Mouse (Mus musculus): ENCODE results near the gene Hesx1.

Hesx1 gene

DNA sequence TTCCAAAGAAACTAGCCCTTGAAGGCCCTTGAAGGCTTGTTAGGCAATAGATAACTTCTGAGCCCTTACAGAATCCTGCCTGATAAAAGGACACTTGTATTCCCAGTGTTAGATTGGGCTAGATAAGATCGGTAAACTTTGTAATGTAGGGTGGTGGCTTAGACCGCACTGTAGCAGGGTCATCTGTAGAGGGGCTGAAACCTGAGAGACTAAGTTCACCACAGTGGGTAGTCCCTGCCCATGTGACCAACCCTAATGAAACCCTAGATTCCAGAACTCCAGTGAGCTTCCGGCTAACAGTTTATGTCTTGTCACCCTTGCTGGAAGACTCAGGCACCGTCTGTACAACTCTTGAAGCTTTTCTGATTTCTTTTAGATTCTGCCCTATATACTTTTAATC, 19.4 kb downstream of the Hesx1 start:
- no peak for DNase-seq (ENCODE audit: low spot score)

DNA sequence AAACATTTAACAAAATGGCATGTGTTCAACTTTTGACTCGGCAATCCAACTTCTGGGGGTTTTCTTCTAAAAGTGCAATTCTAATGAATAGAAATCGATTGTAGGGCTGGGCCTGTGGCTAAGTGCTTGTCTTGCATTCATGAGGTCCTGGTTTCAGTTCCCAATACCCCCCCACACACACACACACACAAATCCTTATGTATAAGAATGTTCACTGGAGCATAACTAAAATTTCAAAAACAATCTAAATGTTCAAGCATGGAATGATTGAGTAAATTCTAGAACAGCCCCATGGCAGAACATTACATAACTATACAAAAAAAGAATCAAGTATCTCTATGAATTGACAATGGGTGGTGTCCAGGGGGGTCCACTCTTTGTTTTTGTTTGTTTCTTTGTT, 23.7 kb downstream of the Hesx1 start:
- no peak for DNase-seq (ENCODE audit: low spot score)

DNA sequence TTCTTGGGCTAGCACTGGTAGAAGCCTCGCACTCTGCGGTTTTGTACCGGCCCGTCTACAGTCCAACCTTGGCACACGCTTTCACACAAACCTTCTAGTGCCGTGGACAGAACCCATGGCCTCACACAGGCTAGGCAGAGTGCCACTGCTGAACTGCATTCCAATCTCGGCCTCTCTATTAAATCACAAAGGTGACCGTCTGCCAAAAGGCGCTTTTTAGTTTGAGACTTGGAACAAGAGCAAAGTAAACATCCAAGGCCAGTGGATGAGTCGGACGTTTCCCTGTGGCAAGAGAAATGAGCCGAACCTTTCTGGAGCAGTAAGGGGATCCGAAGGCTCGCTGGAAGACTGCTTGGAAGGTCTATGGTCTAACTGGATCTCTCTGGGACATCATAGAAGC, 25.6 kb downstream of the Hesx1 start:
- DNase-seq (ENCODE audit: low spot score), result no peak

DNA sequence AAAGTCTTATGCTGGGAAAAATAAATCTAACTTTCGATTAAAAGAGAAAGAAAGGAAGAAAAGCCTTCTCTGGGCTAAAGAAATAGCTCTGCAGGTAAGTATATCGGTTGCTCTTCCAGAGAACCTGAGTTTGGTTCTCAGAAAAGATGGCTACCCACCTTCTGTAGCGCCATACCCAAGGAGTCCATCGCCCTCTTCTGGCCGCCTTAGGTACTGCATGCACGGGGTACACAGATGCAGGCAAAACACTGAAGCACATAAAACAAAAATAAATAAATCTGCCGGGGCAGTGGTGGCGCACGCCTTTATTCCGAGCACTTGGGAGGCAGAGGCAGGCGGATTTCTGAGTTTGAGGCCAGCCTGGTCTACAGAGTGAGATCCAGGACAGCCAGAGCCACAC, 28.7 kb downstream of the Hesx1 start:
- peak; percentile 70 for DNase-seq (ENCODE audit: low spot score)

DNA sequence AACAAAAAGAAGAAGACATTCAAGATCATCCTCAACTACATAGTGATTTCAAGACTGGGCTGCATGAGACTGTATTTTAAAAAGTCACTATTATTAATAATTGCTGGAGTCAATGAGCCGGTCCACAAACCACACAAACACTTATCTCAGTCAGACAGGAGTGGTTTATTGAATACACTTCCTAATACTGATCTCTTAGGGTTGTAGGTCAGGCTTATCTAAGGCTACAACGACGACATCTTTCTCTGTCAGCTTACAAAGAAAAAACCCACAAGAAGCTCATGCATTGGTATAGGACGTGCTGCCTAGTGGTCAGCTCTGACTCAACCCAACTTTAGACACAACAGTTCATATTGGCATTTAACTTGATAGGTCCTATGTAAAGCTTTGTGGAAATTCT, 30.4 kb downstream of the Hesx1 start:
- DNase-seq (ENCODE audit: low spot score), result no peak

DNA sequence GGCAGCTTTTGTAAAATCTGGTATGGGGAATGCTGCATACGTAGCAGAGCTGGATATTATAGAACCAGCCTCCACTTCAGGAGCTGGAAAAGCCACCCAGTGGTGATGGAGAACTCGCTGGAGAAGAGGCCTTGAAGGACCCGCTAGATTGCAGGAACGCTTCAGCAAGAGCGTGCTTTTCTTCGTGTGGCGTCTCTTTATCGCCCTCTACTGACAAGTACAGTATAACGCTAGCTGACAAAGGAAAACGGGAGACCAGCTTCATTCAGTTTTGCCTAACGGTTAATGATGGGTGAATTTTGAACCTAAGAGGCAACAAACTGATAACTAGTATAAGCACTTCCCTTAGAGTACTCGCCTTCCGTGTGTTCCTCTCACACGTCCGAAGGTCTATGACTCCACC, 35.6 kb downstream of the Hesx1 start:
- peak; percentile 40 for DNase-seq (ENCODE audit: low spot score)

DNA sequence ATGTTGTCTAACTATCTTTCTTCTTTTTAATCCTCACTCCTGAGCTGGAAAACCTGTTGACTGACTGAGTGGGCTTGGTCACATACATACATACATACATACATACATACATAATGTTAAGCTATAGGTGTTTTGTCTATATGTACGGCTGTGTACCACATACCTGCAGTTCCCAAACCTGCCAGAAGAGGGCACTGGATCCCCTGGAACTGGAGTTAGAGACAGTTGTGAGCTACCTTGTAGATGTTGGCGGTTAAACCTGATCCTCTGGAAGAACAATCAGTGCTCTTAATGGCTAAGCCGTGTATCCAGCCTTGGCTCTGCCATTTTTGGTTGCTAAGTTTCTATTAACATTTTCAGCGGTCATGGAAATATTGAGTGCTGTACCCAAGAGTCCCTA, 36.9 kb downstream of the Hesx1 start:
- peak; percentile 57 for DNase-seq (ENCODE audit: low spot score)

DNA sequence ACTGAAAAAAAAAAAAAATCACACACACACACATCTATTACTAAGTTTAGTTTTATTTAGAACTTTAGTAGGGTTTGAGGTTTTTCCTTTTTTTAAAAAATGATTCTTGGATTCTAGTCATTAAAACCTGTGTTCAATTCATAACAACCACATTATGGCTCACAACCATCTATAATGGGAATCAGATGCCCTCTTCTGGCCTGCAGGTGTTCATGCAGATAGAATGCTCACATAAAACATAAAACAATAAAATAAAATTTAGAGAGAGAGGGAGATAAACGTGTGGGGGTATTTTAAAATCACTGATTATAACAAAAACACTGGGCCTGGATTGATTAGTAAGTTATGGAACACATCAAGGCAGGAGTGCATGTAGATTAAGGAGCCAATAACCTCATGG, 43.3 kb downstream of the Hesx1 start:
- no peak for DNase-seq (ENCODE audit: low spot score)

DNA sequence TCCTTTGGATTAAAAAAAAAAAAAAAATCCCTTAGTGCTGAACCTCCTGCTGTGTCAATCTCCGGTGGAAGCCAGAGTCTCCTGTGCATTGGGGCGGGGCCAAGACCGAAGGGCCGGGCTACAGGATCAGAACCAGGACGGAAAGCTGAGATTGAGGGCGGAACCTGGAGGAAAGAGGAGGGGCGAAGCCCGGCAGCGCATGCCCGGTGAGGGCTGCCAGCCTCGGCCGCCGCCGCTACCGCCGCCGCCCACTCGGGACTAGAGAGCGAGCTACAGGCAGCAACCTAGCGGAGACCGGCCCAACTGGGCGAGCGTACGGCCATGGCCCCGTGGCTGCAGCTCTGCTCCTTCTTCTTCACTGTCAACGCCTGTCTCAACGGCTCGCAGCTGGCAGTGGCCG, 44.6 kb downstream of the Hesx1 start, which contains the start of gene Il17rd:
TSS of gene Il17rd (plus strand) at position 159 of the 400 bp plus-strand sequence.
- DNase-seq (ENCODE audit: low spot score), result peak; percentile 76

DNA sequence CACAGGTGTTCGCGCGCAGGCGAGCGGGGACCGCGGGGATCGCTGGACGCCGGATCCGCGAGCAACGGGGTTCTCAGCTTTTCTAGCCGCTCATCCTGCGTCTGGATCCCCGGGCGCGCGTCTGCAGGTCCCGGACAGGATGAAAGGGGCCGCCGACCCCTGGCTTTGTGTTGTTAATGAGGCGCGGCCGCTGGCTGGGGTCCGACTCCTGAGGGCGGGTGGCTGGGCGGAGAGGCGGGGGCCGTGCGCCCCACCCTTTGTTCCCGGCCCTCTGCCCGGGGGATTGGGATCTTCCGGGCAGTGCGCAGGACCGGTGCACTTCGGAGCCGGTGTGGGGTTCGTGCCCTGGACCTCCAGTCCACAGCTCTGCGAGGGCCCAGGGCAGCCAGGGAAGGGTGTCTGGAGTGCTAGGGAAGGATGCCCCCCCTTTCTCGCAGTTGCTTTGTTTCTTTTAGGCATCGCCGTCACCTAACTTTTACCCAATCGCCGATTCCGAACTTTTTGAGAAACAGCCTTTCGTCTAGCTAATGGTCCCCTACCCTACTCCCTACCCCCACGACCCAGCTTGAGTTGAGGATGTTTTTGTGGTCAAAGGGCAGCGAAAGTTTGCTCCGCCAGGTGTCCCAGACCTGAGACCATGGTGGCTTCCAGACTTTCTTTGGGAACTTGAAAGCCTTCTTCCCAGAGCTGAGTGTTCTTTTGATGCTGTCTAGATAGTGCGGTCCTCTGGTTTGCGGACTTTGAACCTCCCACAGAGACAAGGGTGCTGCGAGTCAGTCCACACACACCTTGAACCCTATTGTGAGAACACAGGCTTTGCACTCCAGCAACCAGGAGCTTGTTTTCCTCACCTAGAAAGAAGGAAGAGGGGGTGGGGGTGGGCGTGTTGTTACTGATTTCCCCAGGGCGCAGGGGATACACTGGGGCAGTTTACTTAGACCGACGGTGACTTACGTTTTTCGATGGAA, 45.3 kb downstream of the Hesx1 start:
- DNase-seq (ENCODE audit: low spot score), result peak; percentile 20

DNA sequence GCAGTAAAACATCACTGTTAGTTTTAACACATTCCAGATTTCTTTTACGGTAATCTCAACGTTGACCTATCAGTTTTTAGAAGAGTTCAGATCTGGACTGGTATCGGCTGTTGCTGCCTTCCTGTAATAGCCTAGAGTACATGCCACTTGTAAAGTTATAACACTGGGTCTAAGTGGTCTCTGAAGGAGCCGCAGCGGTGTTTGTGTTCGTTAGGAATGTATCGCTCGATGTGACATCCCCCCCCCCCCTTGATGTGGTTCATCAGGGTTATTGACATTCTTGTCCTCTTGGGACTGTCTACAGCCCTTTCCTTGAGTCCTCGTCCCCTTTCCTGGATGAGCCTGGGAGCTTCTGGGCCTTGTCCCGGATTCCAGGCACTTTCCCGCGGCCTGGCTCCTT, 46.2 kb downstream of the Hesx1 start:
- DNase-seq (ENCODE audit: low spot score), result no peak

DNA sequence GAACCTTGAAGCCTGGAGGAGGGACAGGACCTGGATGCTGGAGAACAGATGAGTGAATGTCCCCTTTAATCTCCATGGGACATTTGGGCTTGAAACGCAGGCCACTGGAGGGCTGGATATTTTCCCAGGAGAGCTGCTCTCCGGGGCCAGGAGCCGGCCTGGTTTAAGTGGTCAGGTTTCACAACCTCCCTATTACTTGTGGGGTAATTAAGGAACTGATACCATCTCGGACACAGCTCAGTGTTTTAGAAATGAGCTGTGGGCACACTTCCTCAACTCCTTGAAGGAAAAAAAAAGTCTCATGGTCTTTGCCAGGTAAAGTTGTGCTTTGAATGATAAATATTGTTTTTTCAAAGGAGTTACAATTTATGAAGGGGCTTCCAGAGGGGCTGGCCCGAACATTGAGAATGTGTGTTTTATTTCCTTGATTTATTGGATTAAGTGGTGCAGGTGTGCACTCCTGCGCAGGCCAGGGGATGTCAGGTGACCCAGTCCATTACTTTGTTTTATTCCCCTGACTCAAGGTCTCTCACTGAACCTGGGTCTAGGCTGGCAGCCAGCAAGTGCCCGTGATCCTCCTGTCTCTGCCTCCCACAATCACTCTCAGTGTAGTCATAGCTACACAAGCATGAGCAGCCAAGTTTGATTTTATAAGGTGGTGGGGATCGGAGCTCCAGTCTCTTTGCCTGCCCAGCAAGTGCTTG, 48.2 kb downstream of the Hesx1 start:
- DNase-seq (ENCODE audit: low spot score), result no peak

DNA sequence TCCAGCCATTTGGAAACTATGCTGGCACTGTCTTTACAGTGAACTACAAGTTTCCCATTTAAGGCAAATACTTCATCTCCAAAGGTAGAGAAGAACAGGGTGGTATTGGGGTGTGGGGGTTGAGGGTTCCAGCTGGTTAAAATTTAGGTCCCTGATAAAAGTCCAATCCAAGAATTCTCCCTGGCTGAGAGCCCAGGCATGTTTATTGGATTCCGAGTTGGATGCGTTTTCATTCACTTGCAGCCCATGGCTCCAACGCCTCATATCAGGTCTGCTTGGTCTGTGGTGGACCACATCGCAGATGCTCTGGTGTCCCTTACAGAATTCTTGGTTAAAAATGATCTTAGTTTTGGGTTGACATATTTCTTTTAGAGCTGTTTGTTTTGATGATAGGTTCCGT, 49.2 kb downstream of the Hesx1 start:
- DNase-seq (ENCODE audit: low spot score), result no peak

DNA sequence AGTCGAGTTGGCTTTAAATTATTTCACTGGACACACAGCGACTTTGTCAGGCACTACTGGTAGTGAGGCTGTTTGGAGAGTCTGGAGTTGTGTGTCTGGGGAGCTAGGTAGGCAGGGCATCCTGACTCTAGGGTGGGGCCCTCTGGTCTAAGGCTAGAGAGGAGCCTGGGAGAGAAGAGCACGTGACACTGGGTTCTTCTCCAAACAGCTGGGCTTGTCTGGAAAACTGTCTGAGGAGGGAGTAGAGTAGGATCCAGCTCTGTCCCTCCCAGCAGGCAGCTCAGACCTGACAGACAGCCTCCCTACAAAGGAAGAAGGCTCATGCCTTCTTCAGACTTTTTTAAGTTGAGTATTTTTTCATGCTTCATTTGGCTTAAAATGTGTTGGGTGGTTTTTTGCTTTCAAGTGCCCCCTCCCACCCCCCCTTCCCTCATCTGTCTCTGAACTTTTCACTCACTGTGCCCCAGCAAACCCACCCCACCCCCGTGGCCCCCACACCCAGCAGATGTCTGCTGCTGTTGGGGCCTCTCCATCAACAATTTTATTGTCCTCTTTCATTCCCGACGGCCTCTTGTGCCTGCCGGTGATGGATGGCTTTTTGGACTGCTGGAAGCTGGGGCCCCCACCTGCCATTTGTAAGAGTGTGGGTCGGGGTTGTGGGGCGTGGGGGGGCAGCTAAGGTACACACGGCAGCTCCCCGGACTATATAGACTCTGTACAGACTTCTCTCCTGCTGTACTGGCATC, 50.2 kb downstream of the Hesx1 start:
- no peak for DNase-seq (ENCODE audit: low spot score)

DNA sequence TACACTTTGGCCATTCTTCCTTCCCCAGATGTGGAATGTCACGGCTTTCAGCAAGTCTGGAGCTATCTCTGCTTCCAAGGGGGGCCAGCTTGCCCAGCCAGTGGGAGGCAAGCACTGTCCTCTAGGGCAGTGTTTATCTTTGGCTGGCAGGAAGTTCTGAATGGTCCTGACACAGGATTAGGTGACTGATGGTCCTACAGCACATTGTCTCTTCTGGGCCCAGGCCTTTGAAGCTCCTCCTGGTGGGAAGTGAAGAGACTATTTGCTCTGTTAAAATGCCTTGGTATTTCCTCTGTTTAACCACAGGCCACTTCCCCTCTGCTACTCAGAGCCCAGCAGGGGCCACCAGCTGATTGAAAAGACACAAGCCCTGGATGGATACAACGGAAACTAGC, 50.7 kb downstream of the Hesx1 start:
- DNase-seq (ENCODE audit: low spot score), result peak; percentile 49

DNA sequence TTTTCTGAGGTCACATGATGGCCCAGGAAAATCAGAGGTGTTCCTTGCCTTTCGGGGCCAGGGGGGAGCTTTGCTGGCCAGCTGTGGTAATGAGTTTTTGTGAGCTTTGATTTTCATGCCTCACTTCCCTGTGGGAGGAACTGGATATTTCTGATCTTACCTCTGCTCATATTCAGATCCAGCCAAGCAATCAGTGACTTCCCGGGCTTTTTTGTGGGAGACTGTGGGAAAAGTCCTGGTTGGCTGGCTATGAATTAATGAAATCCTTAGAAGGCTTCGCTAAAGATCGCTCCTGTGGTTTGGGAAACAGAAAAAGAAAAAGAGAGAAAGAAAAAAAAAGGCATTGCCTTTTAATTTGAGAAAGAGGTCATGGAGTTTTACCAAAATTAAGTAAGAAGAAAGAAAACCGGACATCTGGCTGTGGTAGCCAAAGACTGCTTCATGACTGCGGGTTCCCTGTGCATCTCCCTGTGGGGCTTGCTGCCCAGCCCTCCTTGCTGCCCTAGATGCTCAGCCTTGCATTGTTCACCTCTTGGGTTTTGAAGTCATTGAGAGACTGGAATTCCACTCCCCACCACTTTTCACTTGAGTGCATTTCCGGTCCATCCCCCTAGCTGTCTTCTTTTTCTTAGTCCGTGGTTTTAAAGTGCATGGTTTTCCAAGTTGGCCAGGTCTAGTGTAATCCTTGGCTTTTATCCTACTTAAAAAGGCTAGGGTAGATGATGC, 54.2 kb downstream of the Hesx1 start:
- no peak for DNase-seq (ENCODE audit: low spot score)

DNA sequence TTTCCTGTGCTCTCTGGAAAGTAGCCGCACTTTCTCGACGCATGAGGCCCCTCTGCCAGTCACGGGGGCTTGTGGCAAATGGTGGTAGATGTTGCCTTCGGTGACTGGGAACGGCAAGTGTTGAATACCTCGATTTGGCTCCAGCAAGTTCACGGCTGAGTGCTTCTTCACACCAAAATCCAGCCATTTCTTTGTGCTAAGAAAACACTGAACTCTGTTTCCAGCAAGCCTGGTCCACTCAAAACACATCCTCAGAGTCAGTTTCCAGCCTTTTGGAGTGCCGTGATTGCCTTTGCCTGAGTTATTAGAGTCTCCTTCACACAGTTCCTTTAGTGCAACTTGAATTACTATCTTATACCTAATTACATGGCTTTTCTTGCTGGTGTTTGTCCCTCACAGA, 55.8 kb downstream of the Hesx1 start:
- no peak for DNase-seq (ENCODE audit: low spot score)

DNA sequence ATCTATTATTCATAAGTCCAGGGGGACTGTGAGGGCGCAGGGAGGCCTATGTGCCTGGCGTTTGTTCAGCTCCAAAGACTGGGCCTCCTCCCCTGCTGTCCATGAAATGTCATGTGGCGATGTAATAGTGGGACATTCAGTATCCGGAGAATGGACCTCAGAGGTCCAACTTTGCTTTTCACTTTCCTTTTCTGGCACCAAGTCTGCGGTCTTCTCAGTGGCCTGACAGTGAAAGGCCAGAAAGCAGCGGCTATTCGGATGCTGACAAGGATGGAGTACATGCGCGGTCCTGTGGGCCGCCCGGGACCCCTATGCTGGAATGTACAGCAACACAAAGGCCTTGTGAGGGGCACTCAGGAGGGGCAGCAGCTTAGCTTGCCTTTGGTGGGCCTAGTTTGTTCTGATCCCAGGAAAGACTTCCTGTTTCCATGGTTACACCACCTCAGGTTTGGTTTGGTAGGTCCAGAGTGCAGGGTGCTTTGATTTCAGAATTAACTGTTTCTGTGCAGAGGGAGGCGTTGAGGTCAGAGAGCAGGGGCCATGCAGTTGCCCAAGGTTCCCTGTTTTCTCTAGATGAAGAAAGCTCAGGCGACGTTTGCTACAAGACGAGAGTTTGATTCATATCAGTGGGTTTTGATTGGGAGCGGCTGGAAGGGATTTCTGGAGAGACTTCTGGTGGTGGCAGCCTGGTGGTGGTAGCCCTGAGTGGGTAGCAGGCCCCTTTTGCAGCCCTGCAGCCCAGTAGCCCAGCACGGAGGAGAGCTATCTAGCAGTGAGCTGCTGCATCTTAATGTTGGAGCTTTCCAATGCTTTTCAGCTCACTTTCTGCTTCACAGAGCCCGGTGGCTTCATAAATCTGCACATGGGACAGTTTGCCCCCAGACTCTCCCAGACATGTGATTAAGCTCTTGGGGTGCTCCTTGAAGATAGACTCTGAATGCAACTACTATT, 56.6 kb downstream of the Hesx1 start:
- DNase-seq (ENCODE audit: low spot score), result no peak

DNA sequence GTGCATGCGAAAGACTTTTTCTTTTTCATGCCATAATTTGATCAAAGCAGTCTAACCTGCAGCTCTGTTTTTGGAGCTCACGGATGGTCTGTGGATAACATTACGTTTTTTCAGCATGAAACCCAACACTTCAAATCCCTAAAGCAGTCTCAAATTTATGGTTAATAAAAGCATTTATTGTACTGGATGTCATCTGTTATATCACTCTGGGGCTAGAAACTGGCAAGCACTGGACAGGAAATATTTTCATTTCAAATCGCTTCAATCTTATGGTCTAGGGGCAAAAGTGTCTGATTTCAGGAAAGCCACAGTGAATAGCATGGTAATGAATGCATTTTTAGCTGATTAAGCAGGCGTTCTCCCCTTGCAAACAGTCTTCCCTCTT, 57.3 kb downstream of the Hesx1 start:
- DNase-seq (ENCODE audit: low spot score), result no peak
